Mouse (Mus musculus) kidney, adult 2 months (tissue): ENCODE measurements at regions not wholly inside any gene's neighbourhood (a gene's known extent, or its start where the extent isn't known, plus 50 kb on each side); places are given as distances from the start of the nearest gene placed in this dataset.

ENCODE experiments used
- CTCF ChIP-seq: fragments of 200-500 bp; conservative IDR thresholded peaks from 2 replicates; pipeline ENCODE4 v1.5.1; 2011; ENCODE audit warnings: low read depth, mild to moderate bottlenecking, control low read depth, low read length, moderate library complexity, mixed read lengths; ENCODE audit not compliant: insufficient read depth, insufficient read length
- POLR2A ChIP-seq: fragments of 200-500 bp; IDR thresholded peaks from one replicate; pipeline ENCODE4 v1.6.1; 2011; ENCODE audit warnings: low read depth, low read length, control low read depth

GRCm38 (mm10) chr8:112156656-112157055 lies 141.8 kb upstream of the Gm6793 start:
- TF ChIP-seq CTCF (no peak), POLR2A (no peak)
